Mouse (Mus musculus): ENCODE results near the gene Tnfsf15. TPM values are rescaled to one million over a fixed set of nuclear protein-coding genes. Genes with fewer than 3 reads are reported as not detected.

Gene Tnfsf15
- 0.08 and 0.15 TPM in 2 replicates for polyA plus RNA-seq (2015; fragmentation: Nextera tagmentation; extraction: Ambion mirVana)

DNA sequence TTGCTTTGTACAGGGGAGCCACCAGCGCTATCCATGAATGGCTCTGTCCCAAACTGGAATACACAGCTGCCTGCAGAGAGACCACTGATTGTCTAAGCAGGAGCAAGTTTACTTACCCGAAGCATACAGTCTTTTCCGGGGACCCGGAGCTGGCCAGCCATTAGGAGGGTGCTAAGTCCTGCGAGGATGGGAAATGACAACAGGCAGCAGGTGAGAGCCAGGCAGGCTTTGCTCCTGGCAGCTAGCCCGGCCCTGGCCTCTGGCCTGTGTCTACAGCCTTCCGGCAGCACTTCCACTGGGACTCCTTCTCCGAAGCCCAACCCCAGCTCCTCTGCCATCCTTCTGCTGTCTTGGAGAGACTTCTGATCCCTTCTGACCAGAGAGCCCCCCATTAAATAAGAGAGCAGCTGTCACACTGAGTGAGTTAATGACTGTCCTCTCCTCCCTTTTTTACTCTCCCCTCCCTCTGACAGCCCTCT, at the start of gene Tnfsf15:
Gene Tnfsf15 (minus strand): TSS at position 421 of the 479 bp plus-strand sequence.
- no peaks in the 10 kb centered on the region for H3K27me3 ChIP-seq
- 0 out of 2 replicates have a peak within 1 kb of the TSS, but pooled peaks have one; percentile 12 for H3K4me2 ChIP-seq (replicated peaks)
- peaks cover 46% of the 10 kb centered on the region for H3K4me1 ChIP-seq
- H3K4me3 ChIP-seq: no peak within 1 kb of the TSS
- H3K36me3 ChIP-seq: no peaks in the 10 kb centered on the region
- ATAC-seq (ENCODE audit: low FRiP score, low read depth): peak; percentile 63; the same call in 1 of the 2 replicates
- peak within 1 kb of the TSS; percentile 44; the same call in 1 of the 2 replicates for H3K27ac ChIP-seq
- H3K9me3 ChIP-seq: no peaks in the 10 kb centered on the region
- no peak within 1 kb of the TSS for H3K9ac ChIP-seq
- WGBS: 34% methylated on average over 8 of the region's 8 CpGs

GRCm38 (mm10) chr4:63792328-63792727, 47.4 kb upstream of the Tnfsf15 start:
- no peaks in the 10 kb centered on the region for H3K36me3 ChIP-seq
- no peak overlapping the region for H3K27ac ChIP-seq
- 91% methylated on average over 3 of the region's 3 CpGs for WGBS
- no peaks in the 10 kb centered on the region for H3K9me3 ChIP-seq
- no peaks in the 10 kb centered on the region for H3K27me3 ChIP-seq
- no peak overlapping the region for H3K4me2 ChIP-seq (replicated peaks)
- no peaks in the 10 kb centered on the region for H3K4me1 ChIP-seq
- no peak overlapping the region for H3K4me3 ChIP-seq
- no peak overlapping the region for H3K9ac ChIP-seq
- ATAC-seq (ENCODE audit: low FRiP score, low read depth): no peak

GRCm38 (mm10) chr4:63785466-63785865, 40.6 kb upstream of the Tnfsf15 start:
- ATAC-seq (ENCODE audit: low FRiP score, low read depth): no peak
- no peaks in the 10 kb centered on the region for H3K36me3 ChIP-seq
- H3K9ac ChIP-seq: no peak overlapping the region
- H3K9me3 ChIP-seq: no peaks in the 10 kb centered on the region
- no peaks in the 10 kb centered on the region for H3K4me1 ChIP-seq
- H3K4me3 ChIP-seq: no peak overlapping the region
- H3K27me3 ChIP-seq: no peaks in the 10 kb centered on the region
- whole genome bisulfite sequencing: 82% methylated on average over 2 of the region's 2 CpGs
- H3K4me2 ChIP-seq (replicated peaks): no peak overlapping the region
- H3K27ac ChIP-seq: no peak overlapping the region

- no peaks in the 10 kb centered on the region for H3K9me3 ChIP-seq
- WGBS: 60% methylated on average over 5 of the region's 5 CpGs
- H3K4me3 ChIP-seq: no peak overlapping the region
These were observed 38.9 kb upstream of the Tnfsf15 start for GRCm38 (mm10) chr4:63783826-63784225.

GRCm38 (mm10) chr4:63782970-63783613, 38.2 kb upstream of the Tnfsf15 start:
- Histone ChIP-seq H3K9ac (no peak overlapping the region), H3K36me3 (no peaks in the 10 kb centered on the region), H3K4me2 (replicated peaks) (no peak overlapping the region), H3K9me3 (no peaks in the 10 kb centered on the region), H3K27me3 (no peaks in the 10 kb centered on the region), H3K27ac (no peak overlapping the region), H3K4me1 (no peaks in the 10 kb centered on the region), H3K4me3 (no peak overlapping the region)
- ATAC-seq (ENCODE audit: low FRiP score, low read depth): no peak
- WGBS: 76% methylated on average over 7 of the region's 7 CpGs

More at GRCm38 (mm10) chr4:63783826-63784225, 38.9 kb upstream of the Tnfsf15 start:
- Histone ChIP-seq H3K4me1 (no peaks in the 10 kb centered on the region), H3K27me3 (no peaks in the 10 kb centered on the region), H3K9ac (no peak overlapping the region), H3K4me2 (replicated peaks) (no peak overlapping the region), H3K36me3 (no peaks in the 10 kb centered on the region), H3K27ac (no peak overlapping the region)
- no peak for ATAC-seq (ENCODE audit: low FRiP score, low read depth)

DNA sequence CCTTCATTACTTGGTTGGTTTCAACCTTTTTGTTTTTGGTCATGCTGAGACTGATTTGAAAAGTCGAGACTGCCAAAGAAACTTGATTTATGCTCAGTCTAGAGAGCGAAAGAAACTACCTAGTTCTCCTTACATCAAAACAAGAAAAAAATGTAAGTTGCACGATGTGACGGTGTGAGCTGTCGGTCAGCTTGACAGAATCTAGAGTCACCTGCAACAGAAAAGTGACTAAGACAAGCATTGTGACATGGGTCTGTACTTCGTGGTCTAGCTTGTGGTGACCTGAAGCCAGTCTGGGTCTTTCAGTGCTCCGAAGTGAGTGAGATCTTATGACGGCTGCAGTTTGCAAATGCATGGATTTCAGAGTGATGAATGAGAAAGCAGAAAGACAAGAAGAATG, 32.3 kb upstream of the Tnfsf15 start:
- 78% methylated on average over 8 of the region's 8 CpGs for WGBS
- Histone ChIP-seq H3K4me1 (no peaks in the 10 kb centered on the region), H3K27ac (no peak overlapping the region), H3K36me3 (no peaks in the 10 kb centered on the region), H3K4me2 (replicated peaks) (no peak overlapping the region), H3K27me3 (no peaks in the 10 kb centered on the region), H3K9ac (no peak overlapping the region), H3K9me3 (no peaks in the 10 kb centered on the region), H3K4me3 (no peak overlapping the region)
- no peak for ATAC-seq (ENCODE audit: low FRiP score, low read depth)

GRCm38 (mm10) chr4:63773306-63774090, 28.6 kb upstream of the Tnfsf15 start:
- H3K27me3 ChIP-seq: no peaks in the 10 kb centered on the region
- H3K4me3 ChIP-seq: no peak overlapping the region
- no peak for ATAC-seq (ENCODE audit: low FRiP score, low read depth)
- H3K27ac ChIP-seq: no peak overlapping the region
- H3K4me1 ChIP-seq: no peaks in the 10 kb centered on the region
- no peak overlapping the region for H3K4me2 ChIP-seq (replicated peaks)
- H3K9ac ChIP-seq: no peak overlapping the region
- no peaks in the 10 kb centered on the region for H3K36me3 ChIP-seq
- 78% methylated on average over 8 of the region's 8 CpGs for WGBS
- H3K9me3 ChIP-seq: no peaks in the 10 kb centered on the region

DNA sequence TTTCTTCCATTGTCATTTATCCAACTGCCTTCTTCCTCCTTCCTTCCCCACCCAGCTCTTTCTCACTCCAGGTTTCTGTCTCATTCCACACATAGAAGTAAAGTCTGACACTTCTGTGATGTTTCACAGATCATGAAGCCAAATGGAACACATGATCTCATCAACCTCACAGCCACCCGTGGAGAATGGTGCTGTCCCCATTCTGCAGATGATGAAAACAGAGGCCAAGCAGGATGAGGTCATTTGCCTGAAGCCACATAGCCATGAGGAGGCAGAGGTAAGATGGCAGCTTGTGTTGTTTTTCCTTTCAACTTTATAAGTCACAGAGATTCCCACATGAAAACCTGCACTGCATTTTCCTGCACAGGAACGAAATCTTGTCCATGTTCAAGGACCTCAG, 27.6 kb upstream of the Tnfsf15 start:
- Histone ChIP-seq H3K4me1 (no peaks in the 10 kb centered on the region), H3K4me3 (no peak overlapping the region), H3K27me3 (no peaks in the 10 kb centered on the region), H3K9ac (no peak overlapping the region), H3K4me2 (replicated peaks) (no peak overlapping the region), H3K27ac (no peak overlapping the region), H3K9me3 (no peaks in the 10 kb centered on the region), H3K36me3 (no peaks in the 10 kb centered on the region)
- ATAC-seq (ENCODE audit: low FRiP score, low read depth): no peak
- WGBS: 80% methylated on average over 2 of the region's 2 CpGs

DNA sequence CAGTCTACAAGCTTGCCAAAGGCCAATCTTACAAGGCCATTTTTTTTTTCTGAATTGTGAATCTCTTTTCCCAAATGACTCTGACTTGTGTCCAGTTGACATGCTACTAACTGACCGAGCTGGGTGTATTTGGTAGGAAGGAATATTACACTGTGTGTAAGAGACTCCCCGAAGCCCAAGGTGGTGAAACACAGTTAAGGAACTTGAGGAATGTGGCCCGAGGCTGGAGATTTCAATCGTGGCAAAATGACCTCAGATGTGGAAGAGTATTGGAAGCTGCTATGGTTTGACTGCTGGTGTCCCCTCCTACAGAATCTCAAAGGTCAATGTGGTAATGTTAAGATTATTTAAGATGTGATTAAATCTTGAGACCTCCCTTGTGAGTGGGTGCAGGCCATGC, 26.4 kb upstream of the Tnfsf15 start:
- no peak overlapping the region for H3K9ac ChIP-seq
- WGBS: 75% methylated on average over 4 of the region's 4 CpGs
- no peaks in the 10 kb centered on the region for H3K9me3 ChIP-seq
- H3K4me2 ChIP-seq (replicated peaks): no peak overlapping the region
- H3K4me3 ChIP-seq: no peak overlapping the region
- H3K4me1 ChIP-seq: no peaks in the 10 kb centered on the region
- no peak for ATAC-seq (ENCODE audit: low FRiP score, low read depth)
- H3K36me3 ChIP-seq: no peaks in the 10 kb centered on the region
- no peak overlapping the region for H3K27ac ChIP-seq
- H3K27me3 ChIP-seq: no peaks in the 10 kb centered on the region

- Histone ChIP-seq H3K9me3 (no peaks in the 10 kb centered on the region), H3K9ac (no peak overlapping the region), H3K4me2 (replicated peaks) (no peak overlapping the region), H3K36me3 (no peaks in the 10 kb centered on the region), H3K4me3 (no peak overlapping the region), H3K4me1 (no peaks in the 10 kb centered on the region), H3K27me3 (no peaks in the 10 kb centered on the region), H3K27ac (no peak overlapping the region)
- no peak for ATAC-seq (ENCODE audit: low FRiP score, low read depth)
- 89% methylated on average over 3 of the region's 3 CpGs for WGBS
These were observed 24.2 kb upstream of the Tnfsf15 start for GRCm38 (mm10) chr4:63769161-63769560.

GRCm38 (mm10) chr4:63765050-63765449, 20.1 kb upstream of the Tnfsf15 start:
- H3K4me2 ChIP-seq (replicated peaks): no peak overlapping the region
- no peak for ATAC-seq (ENCODE audit: low FRiP score, low read depth)
- WGBS: 89% methylated on average over 2 of the region's 2 CpGs
- no peak overlapping the region for H3K27ac ChIP-seq
- H3K36me3 ChIP-seq: no peaks in the 10 kb centered on the region
- H3K27me3 ChIP-seq: no peaks in the 10 kb centered on the region
- no peak overlapping the region for H3K9ac ChIP-seq
- no peak overlapping the region for H3K4me3 ChIP-seq
- H3K9me3 ChIP-seq: no peaks in the 10 kb centered on the region
- H3K4me1 ChIP-seq: no peaks in the 10 kb centered on the region

- no peaks in the 10 kb centered on the region for H3K4me1 ChIP-seq
- no peak overlapping the region for H3K9ac ChIP-seq
- no peaks in the 10 kb centered on the region for H3K36me3 ChIP-seq
- no peak overlapping the region for H3K27ac ChIP-seq
- H3K4me2 ChIP-seq (replicated peaks): no peak overlapping the region
- no peak overlapping the region for H3K4me3 ChIP-seq
- WGBS: 85% methylated on average over 3 of the region's 3 CpGs
- H3K9me3 ChIP-seq: no peaks in the 10 kb centered on the region
- H3K27me3 ChIP-seq: no peaks in the 10 kb centered on the region
- ATAC-seq (ENCODE audit: low FRiP score, low read depth): no peak
These were observed 15.0 kb upstream of the Tnfsf15 start for GRCm38 (mm10) chr4:63759931-63760330.
